Mouse (Mus musculus) cerebellum, adult 2 months (tissue): ENCODE data around the gene Pappa. TPM values are rescaled to one million over a fixed set of nuclear protein-coding genes. Genes with fewer than 3 reads are reported as not detected.
A peak's percentile ranks its signal among the peaks of the same experiment; 100 is the strongest.

Experiments
- DNase-seq, 2 experiments: peaks; one replicate each; pipeline ENCODE4 v3.0.0; 2021
- H3K27ac ChIP-seq: fragments of 200-500 bp; 2 replicates; pipeline ENCODE4 v1.5.1; 2012; ENCODE audit warnings: low read length, control low read depth, inconsistent platforms; ENCODE audit not compliant: insufficient read depth
- H3K27me3 ChIP-seq: fragments of 200-500 bp; 2 replicates; pipeline ENCODE4 v1.6.1; 2012; ENCODE audit warnings: inconsistent platforms, mild to moderate bottlenecking, low read length, moderate library complexity; ENCODE audit not compliant: control insufficient read depth, insufficient read depth
- H3K4me1 ChIP-seq: fragments of 200-500 bp; 2 replicates; pipeline ENCODE4 v1.6.1; 2011; ENCODE audit warnings: low read length; ENCODE audit not compliant: control insufficient read depth, insufficient read depth
- H3K4me3 ChIP-seq: fragments of 200-500 bp; replicated peaks from 2 replicates; pipeline ENCODE3; 2011; ENCODE audit warnings: mild to moderate bottlenecking, low read depth, low read length, control low read depth; ENCODE audit not compliant: insufficient read depth
- CTCF ChIP-seq: fragments of 200-500 bp; IDR thresholded peaks from 2 replicates; pipeline ENCODE4 v1.5.1; 2011; ENCODE audit warnings: low read depth, mild to moderate bottlenecking, control low read depth, low read length, moderate library complexity, borderline replicate concordance; ENCODE audit not compliant: insufficient read depth
- POLR2A ChIP-seq: fragments of 200-500 bp; IDR thresholded peaks from 2 replicates; pipeline ENCODE4 v1.6.1; 2011; ENCODE audit warnings: low read length, control low read depth, borderline replicate concordance; ENCODE audit not compliant: insufficient read depth
- WGBS: fragments of 180-500 bp; shearing (Covaris S2); methylation state at CpG from one replicate; pipeline ENCODE4 v1.1.7; 2018; 5-methylcytosine and 5-hydroxymethylcytosine counted together
- polyA plus RNA-seq: library from polyadenylated mRNA; depleted of rRNA; stranded (reverse); fragments of >200 nt; gene quantifications from 2 replicates; pipeline ENCODE4 v1.2.3, GENCODE M21; 2012

Gene Pappa
- polyA plus RNA-seq, 1 experiment: 2.0 TPM

DNA sequence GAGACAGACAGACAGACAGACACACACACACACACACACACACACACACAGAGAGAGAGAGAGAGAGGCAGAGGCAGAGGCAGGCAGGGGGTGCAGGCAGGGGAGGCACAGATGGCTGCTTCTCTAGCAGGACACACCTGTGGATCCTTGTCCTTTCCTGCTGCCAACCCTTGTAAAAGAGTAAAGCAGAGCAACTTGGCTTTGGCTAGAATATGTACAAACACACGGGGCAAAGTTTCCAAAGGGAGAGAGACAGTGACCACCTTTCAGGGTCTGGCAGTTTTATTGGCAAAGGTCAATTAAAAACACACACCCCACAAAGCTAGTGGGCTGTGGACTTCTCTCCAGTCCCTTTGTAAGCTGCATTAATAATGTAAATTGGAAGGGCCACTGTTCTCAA lies 249.9 kb downstream of the Pappa start:
- H3K27ac ChIP-seq: no peak overlapping the region
- TF ChIP-seq CTCF: no peak
- no peak for TF ChIP-seq POLR2A
- DNase-seq: no peak
- no peaks in the 10 kb centered on the region for H3K27me3 ChIP-seq
- 44% methylated on average over 1 of the region's 1 CpGs for WGBS
- H3K4me3 ChIP-seq: no peak overlapping the region
- no peaks in the 10 kb centered on the region for H3K4me1 ChIP-seq

DNA sequence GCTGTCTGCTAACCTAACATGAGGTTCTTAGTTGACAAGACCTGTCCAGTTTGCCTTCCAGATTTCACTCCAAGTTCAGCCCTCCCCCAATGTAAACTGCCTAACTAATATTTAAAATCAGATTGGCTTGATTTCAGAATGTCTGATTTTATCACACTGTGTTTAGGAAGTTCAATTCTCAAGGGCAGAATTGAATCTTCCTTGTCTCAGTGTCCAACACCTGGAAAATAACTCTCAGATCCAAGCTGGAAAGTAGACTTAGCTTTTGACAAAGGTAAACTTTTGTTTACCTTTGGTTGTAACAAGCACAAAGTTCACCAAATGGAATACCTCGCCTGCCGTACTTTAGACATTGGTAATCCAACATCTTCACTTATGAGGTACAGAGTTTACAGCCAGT lies 252.6 kb downstream of the Pappa start:
- 97% methylated on average over 2 of the region's 2 CpGs for WGBS
- no peak overlapping the region for H3K4me3 ChIP-seq
- DNase-seq: no peak
- no peaks in the 10 kb centered on the region for H3K4me1 ChIP-seq
- H3K27me3 ChIP-seq: no peaks in the 10 kb centered on the region
- TF ChIP-seq CTCF (no peak), POLR2A (no peak)
- H3K27ac ChIP-seq: no peak overlapping the region

- no peaks in the 10 kb centered on the region for H3K27me3 ChIP-seq
- 97% methylated on average over 4 of the region's 4 CpGs for WGBS
- H3K4me1 ChIP-seq: no peaks in the 10 kb centered on the region
- H3K27ac ChIP-seq: no peak overlapping the region
- H3K4me3 ChIP-seq: no peak overlapping the region
- DNase-seq: no peak
- TF ChIP-seq POLR2A (no peak), CTCF (no peak)
Measured at GRCm38 (mm10) chr4:65379461-65379860, 255.5 kb downstream of the Pappa start.

- WGBS: 94% methylated on average over 4 of the region's 4 CpGs
- H3K4me3 ChIP-seq: no peak overlapping the region
- no peak for DNase-seq
Measured at GRCm38 (mm10) chr4:65383070-65383469, 259.1 kb downstream of the Pappa start.

GRCm38 (mm10) chr4:65391001-65391400 lies 267.0 kb downstream of the Pappa start:
- 51% methylated on average over 4 of the region's 4 CpGs for WGBS
- H3K4me3 ChIP-seq: no peak overlapping the region
- H3K4me1 ChIP-seq: no peaks in the 10 kb centered on the region
- H3K27ac ChIP-seq: no peak overlapping the region
- no peak for DNase-seq
- no peak for TF ChIP-seq CTCF
- no peak for TF ChIP-seq POLR2A
- no peaks in the 10 kb centered on the region for H3K27me3 ChIP-seq

More at GRCm38 (mm10) chr4:65383070-65383469, 259.1 kb downstream of the Pappa start:
- no peak overlapping the region for H3K27ac ChIP-seq
- no peak for TF ChIP-seq POLR2A
- TF ChIP-seq CTCF: no peak
- no peaks in the 10 kb centered on the region for H3K27me3 ChIP-seq
- no peaks in the 10 kb centered on the region for H3K4me1 ChIP-seq

- Histone ChIP-seq H3K4me1 (no peaks in the 10 kb centered on the region), H3K4me3 (no peak overlapping the region), H3K27ac (no peak overlapping the region), H3K27me3 (no peaks in the 10 kb centered on the region)
- 41% methylated on average over 3 of the region's 3 CpGs for WGBS
- peak in 1 of 2 experiments; percentile 31 for DNase-seq
- TF ChIP-seq POLR2A: no peak
- no peak for TF ChIP-seq CTCF
Measured at GRCm38 (mm10) chr4:65396806-65397205, 272.8 kb downstream of the Pappa start.

- TF ChIP-seq CTCF (no peak), POLR2A (no peak)
- Histone ChIP-seq H3K4me1 (no peaks in the 10 kb centered on the region), H3K4me3 (no peak overlapping the region), H3K27ac (no peak overlapping the region), H3K27me3 (no peaks in the 10 kb centered on the region)
- no peak for DNase-seq
- 89% methylated on average over 4 of the region's 4 CpGs for WGBS
Measured at GRCm38 (mm10) chr4:65399457-65399856, 275.5 kb downstream of the Pappa start.

- Histone ChIP-seq H3K27ac (no peak overlapping the region), H3K27me3 (no peaks in the 10 kb centered on the region), H3K4me1 (no peaks in the 10 kb centered on the region), H3K4me3 (no peak overlapping the region)
- no peak for DNase-seq
- TF ChIP-seq POLR2A (no peak), CTCF (no peak)
- 71% methylated on average over 5 of the region's 5 CpGs for WGBS
Measured at GRCm38 (mm10) chr4:65402286-65402685, 278.3 kb downstream of the Pappa start.
